Mouse (Mus musculus) liver, embryonic 14.5 days (tissue): ENCODE results near the gene Cfap99.

Experiments
- CTCF ChIP-seq: IDR thresholded peaks from 2 replicates; pipeline ENCODE4 v1.5.1; 2016; ENCODE audit warnings: antibody characterized with exemption, low read depth, control low read depth
- EP300 ChIP-seq: IDR thresholded peaks from 2 replicates; pipeline ENCODE4 v1.6.1; 2016; ENCODE audit warnings: antibody characterized with exemption, low read depth

DNA sequence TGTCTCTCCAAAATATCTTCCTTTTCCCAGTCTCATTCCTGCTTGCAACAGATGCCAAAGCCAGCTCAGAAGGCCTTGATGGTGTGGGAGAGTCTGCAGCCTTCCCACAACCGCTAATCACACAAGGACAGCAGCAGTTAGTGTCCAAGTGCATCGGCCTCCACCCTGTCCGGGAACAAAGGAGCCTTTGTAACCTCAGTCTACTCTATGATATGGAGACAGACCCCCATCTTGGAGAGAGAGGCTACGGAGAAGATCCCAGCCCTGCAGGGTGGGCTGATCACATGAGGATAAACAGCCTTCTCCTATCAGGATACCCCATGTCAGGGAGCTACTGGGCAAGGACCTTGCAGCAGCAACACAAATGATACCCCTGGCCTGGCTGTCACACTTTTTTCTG, 36.6 kb upstream of the Cfap99 start:
- TF ChIP-seq CTCF (no peak), EP300 (no peak)
